Mouse (Mus musculus): ENCODE data around the gene Stxbp4. TPM values are rescaled to one million over a fixed set of nuclear protein-coding genes. Genes with fewer than 3 reads are reported as not detected.

Stxbp4 gene
- total RNA-seq, 2 experiments from 2014 or later = 2.7 to 7.4 TPM

- ATAC-seq (replicated peaks; ENCODE audit: poor library complexity) = no peak
These were observed 67.1 kb downstream of the Stxbp4 start for GRCm38 (mm10) chr11:90570646-90571259.

- peak; percentile 67 for ATAC-seq (replicated peaks; ENCODE audit: poor library complexity)
These were observed 79.4 kb downstream of the Stxbp4 start for GRCm38 (mm10) chr11:90558359-90559047.

- ATAC-seq (replicated peaks; ENCODE audit: poor library complexity) = peak; percentile 58
These were observed 81.4 kb downstream of the Stxbp4 start for GRCm38 (mm10) chr11:90556517-90556916.

GRCm38 (mm10) chr11:90553963-90554362 is 83.9 kb downstream of the Stxbp4 start:
- ATAC-seq (replicated peaks; ENCODE audit: poor library complexity) = peak; percentile 24; the same call in 1 of the 2 replicates

GRCm38 (mm10) chr11:90552303-90553201 is 85.3 kb downstream of the Stxbp4 start:
- ATAC-seq (replicated peaks; ENCODE audit: poor library complexity) = peak; percentile 33; the same call in 1 of the 2 replicates

GRCm38 (mm10) chr11:90548560-90548959 is 89.3 kb downstream of the Stxbp4 start:
- ATAC-seq (replicated peaks; ENCODE audit: poor library complexity) = no peak

- ATAC-seq (replicated peaks; ENCODE audit: poor library complexity) = peak; percentile 92
These were observed 99.1 kb downstream of the Stxbp4 start for GRCm38 (mm10) chr11:90538636-90539263.

GRCm38 (mm10) chr11:90525311-90525710 is 112.6 kb downstream of the Stxbp4 start:
- ATAC-seq (replicated peaks; ENCODE audit: poor library complexity) = peak; percentile 61

- ATAC-seq (replicated peaks; ENCODE audit: poor library complexity) = no peak
These were observed 116.8 kb downstream of the Stxbp4 start for GRCm38 (mm10) chr11:90521040-90521439.

GRCm38 (mm10) chr11:90517750-90518149 is 120.1 kb downstream of the Stxbp4 start:
- no peak for ATAC-seq (replicated peaks; ENCODE audit: poor library complexity)

- ATAC-seq (replicated peaks; ENCODE audit: poor library complexity) = peak; percentile 44
These were observed 125.2 kb downstream of the Stxbp4 start for GRCm38 (mm10) chr11:90512538-90513219.

GRCm38 (mm10) chr11:90501846-90502245 is 136.0 kb downstream of the Stxbp4 start:
- ATAC-seq (replicated peaks; ENCODE audit: poor library complexity) = no peak

- ATAC-seq (replicated peaks; ENCODE audit: poor library complexity) = no peak
These were observed 138.0 kb downstream of the Stxbp4 start for GRCm38 (mm10) chr11:90499918-90500317.

GRCm38 (mm10) chr11:90498461-90498860 is 139.4 kb downstream of the Stxbp4 start:
- no peak for ATAC-seq (replicated peaks; ENCODE audit: poor library complexity)

- no peak for ATAC-seq (replicated peaks; ENCODE audit: poor library complexity)
These were observed 142.9 kb downstream of the Stxbp4 start for GRCm38 (mm10) chr11:90494981-90495380.

GRCm38 (mm10) chr11:90492511-90492910 is 145.4 kb downstream of the Stxbp4 start:
- 0 out of 2 replicates have a peak, but pooled peaks have one; percentile 11 for ATAC-seq (replicated peaks; ENCODE audit: poor library complexity)

GRCm38 (mm10) chr11:90489166-90489565 is 148.7 kb downstream of the Stxbp4 start:
- ATAC-seq (replicated peaks; ENCODE audit: poor library complexity) = no peak

GRCm38 (mm10) chr11:90487686-90488085 is 150.2 kb downstream of the Stxbp4 start:
- ATAC-seq (replicated peaks; ENCODE audit: poor library complexity) = no peak

GRCm38 (mm10) chr11:90484750-90485637 is 152.9 kb downstream of the Stxbp4 start:
- no peak for ATAC-seq (replicated peaks; ENCODE audit: poor library complexity)
